Mouse (Mus musculus) intestine, postnatal 0 days (tissue): Measurements from ENCODE around the gene Pcdh15. TPM values are rescaled to one million over a fixed set of nuclear protein-coding genes. Genes with fewer than 3 reads are reported as not detected.
A peak's percentile ranks its signal among the peaks of the same experiment; 100 is the strongest.

Experiments used
- ATAC-seq: fragments of 200-750 bp; cut with Nextera tagmentation; 2 replicates; pipeline ENCODE4 v1.8.0; 2017; ENCODE audit warnings: mild to moderate bottlenecking, moderate TSS enrichment, moderate library complexity
- H3K27ac ChIP-seq: fragments of 300-500 bp; sonication (generic); 2 replicates; pipeline ENCODE4 v1.5.1; 2014; ENCODE audit warnings: mild to moderate bottlenecking, low read depth, low read length, moderate library complexity
- H3K27me3 ChIP-seq: fragments of 300-500 bp; sonication (generic); replicated peaks from 2 replicates; pipeline ENCODE4 v1.6.1; 2014; ENCODE audit warnings: low read length, mixed read lengths; ENCODE audit not compliant: control insufficient read depth, insufficient read depth
- H3K36me3 ChIP-seq: fragments of 300-500 bp; sonication (generic); 2 replicates; pipeline ENCODE4 v1.6.1; 2014; ENCODE audit warnings: mild to moderate bottlenecking, moderate library complexity; ENCODE audit not compliant: control insufficient read depth, insufficient read depth
- H3K4me1 ChIP-seq: fragments of 300-500 bp; sonication (generic); replicated peaks from 2 replicates; pipeline ENCODE4 v1.6.1; 2014; ENCODE audit warnings: antibody characterized with exemption, low read length, mixed read lengths; ENCODE audit not compliant: control insufficient read depth, insufficient read depth
- H3K4me2 ChIP-seq: fragments of 300-500 bp; sonication (generic); replicated peaks from 2 replicates; pipeline ENCODE4 v1.6.1; 2014; ENCODE audit warnings: low read depth, mild to moderate bottlenecking, moderate library complexity
- H3K4me3 ChIP-seq: fragments of 300-500 bp; sonication (generic); 2 replicates; pipeline ENCODE4 v1.5.1; 2014; ENCODE audit warnings: low read depth, low read length
- H3K9ac ChIP-seq: fragments of 300-500 bp; sonication (generic); 2 replicates; pipeline ENCODE4 v1.6.1; 2014; ENCODE audit warnings: mild to moderate bottlenecking, low read depth, low read length
- H3K9me3 ChIP-seq: fragments of 300-500 bp; sonication (generic); 2 replicates; pipeline ENCODE4 v1.6.1; 2016; ENCODE audit warnings: mixed run types; ENCODE audit not compliant: control insufficient read depth
- CTCF ChIP-seq: sonication (generic); IDR thresholded peaks from 2 replicates; pipeline ENCODE4 v1.5.1; 2016; ENCODE audit warnings: low read depth, mild to moderate bottlenecking, control low read depth, antibody characterized with exemption, moderate library complexity
- WGBS: fragments of 180-500 bp; shearing (Covaris S2); extraction: QIAGEN DNeasy Blood & Tissue Kit; methylation state at CpG from one replicate; pipeline ENCODE4 v1.1.7; 2014; 5-methylcytosine and 5-hydroxymethylcytosine counted together
- polyA plus RNA-seq: library from polyadenylated mRNA; unstranded; fragments of >200 nt; fragmentation: Nextera tagmentation; extraction: Ambion mirVana; gene quantifications from 2 replicates; pipeline ENCODE4 v1.2.1, GENCODE M21; 2015

Gene Pcdh15
- polyA plus RNA-seq, 1 experiment from 2014 or later = 0.61 TPM

DNA sequence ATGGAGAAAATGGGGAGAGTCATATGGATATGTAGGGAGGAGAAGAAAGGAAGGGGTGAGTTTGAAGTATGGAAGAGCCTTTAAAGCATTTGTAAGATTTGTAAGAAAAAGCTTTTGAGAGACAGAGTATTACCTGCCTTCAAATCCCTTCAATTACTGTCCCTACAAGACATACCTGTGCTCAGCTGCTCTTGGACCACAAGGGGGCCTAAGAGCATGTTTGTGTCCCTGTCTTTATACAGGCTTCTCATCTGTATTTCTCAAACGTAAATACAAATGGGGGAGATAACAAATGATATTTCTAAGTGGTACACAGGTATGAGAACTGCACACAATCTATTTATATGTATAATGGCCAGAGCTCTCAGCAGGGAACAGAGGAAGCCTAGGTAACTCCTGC, 1118.1 kb downstream of the Pcdh15 start:
- Histone ChIP-seq H3K27ac (no peak overlapping the region), H3K4me1 (no peaks in the 10 kb centered on the region), H3K9ac (no peak overlapping the region), H3K9me3 (no peaks in the 10 kb centered on the region), H3K27me3 (no peaks in the 10 kb centered on the region), H3K36me3 (no peaks in the 10 kb centered on the region), H3K4me3 (no peak overlapping the region), H3K4me2 (no peak overlapping the region)
- TF ChIP-seq CTCF = peak; percentile 22
- ATAC-seq = no peak
- WGBS = 26% methylated on average over 1 of the region's 1 CpGs

DNA sequence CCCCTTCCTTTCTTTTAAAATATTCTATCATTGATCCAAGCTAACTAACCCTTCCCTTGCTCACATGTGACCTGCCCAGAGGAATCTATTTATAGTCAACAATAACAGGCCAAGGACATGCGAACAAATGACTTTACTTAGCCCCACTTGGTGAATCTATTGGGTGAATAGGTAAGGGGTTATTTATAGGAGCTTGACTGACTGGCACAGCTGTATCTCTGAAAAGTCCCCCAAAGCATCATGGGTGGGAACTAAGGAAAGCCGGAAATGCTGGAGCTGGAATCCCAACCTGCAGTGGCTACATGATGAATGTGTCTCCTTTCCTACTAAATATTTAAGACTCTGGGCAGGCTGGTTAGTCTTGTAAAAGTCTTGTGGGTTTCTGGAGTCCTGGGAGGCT, 1121.3 kb downstream of the Pcdh15 start:
- no peak for TF ChIP-seq CTCF
- H3K36me3 ChIP-seq = no peaks in the 10 kb centered on the region

DNA sequence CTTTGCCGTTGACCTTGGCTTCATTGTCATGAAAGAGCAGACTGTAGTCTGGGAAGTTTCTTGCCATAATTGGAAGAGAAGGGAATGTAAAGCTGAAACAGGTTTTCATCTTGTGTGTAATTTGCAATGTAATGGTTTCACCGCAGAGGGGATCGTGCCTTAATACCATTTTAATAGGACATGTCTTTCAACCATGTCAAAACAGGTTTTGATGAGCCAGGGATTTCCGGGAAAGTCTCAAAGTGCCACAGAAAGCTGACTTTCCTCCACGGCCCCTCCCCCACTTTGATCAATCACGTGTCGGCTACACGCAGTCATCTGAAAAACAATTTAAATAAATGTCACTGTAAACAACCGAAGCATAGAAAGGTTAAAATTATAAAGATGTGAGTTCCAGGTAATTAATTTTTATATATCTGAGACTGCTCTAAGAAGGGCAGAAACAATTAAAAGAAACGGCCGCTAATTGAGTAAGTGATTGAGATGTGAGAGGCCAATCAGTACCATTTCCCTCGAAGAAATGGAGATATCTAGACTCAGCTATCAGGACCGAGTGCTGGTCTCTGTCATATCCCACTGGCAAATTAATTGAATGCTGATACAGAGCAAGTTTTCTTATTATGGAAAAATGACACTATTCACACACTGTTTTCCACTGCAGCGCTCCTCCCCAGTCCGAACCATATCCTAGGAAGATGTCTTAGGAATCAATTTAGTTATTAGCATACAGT, 1158.7 kb downstream of the Pcdh15 start:
- no peak for ATAC-seq
- WGBS = 90% methylated on average over 15 of the region's 15 CpGs
- Histone ChIP-seq H3K36me3 (no peaks in the 10 kb centered on the region), H3K9me3 (no peaks in the 10 kb centered on the region), H3K4me2 (no peak overlapping the region), H3K27me3 (no peaks in the 10 kb centered on the region), H3K4me3 (no peak overlapping the region), H3K27ac (no peak overlapping the region), H3K4me1 (no peaks in the 10 kb centered on the region), H3K9ac (no peak overlapping the region)
- no peak for TF ChIP-seq CTCF

More for the DNA sequence above, 1121.3 kb downstream of the Pcdh15 start:
- H3K27ac ChIP-seq = no peak overlapping the region
- H3K9me3 ChIP-seq = no peaks in the 10 kb centered on the region
- H3K4me1 ChIP-seq = no peaks in the 10 kb centered on the region
- H3K4me3 ChIP-seq = no peak overlapping the region
- H3K9ac ChIP-seq = no peak overlapping the region
- WGBS = 71% methylated on average over 2 of the region's 2 CpGs
- no peak overlapping the region for H3K4me2 ChIP-seq
- no peak for ATAC-seq
- no peaks in the 10 kb centered on the region for H3K27me3 ChIP-seq

DNA sequence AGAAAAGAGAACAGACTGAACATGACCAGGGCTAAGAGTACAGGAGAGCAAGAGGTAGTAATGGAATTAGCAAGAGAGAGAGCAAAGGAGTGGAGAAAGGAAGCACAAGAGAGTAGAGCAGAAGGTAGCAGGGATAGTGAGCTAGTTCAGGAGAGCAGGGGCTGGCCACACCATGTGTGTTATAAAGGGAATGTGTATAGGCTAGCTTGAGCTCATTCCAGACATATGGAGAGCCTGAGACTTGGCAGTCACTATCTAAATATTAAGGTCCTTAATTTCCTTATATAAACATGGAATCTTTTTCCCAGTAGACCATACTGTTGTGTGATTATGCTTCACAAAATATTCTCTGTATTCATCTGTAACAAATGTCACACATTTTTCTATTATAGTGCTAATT, 1159.5 kb downstream of the Pcdh15 start:
- Histone ChIP-seq H3K9me3 (no peaks in the 10 kb centered on the region), H3K9ac (no peak overlapping the region), H3K4me1 (no peaks in the 10 kb centered on the region), H3K4me2 (no peak overlapping the region), H3K27me3 (no peaks in the 10 kb centered on the region), H3K27ac (no peak overlapping the region), H3K36me3 (no peaks in the 10 kb centered on the region), H3K4me3 (no peak overlapping the region)
- ATAC-seq = no peak
- no peak for TF ChIP-seq CTCF

GRCm38 (mm10) chr10:74269637-74270269, 1170.6 kb downstream of the Pcdh15 start:
- no peak for TF ChIP-seq CTCF
- WGBS = 46% methylated on average over 6 of the region's 6 CpGs
- H3K36me3 ChIP-seq = no peaks in the 10 kb centered on the region
- ATAC-seq = no peak
- H3K27me3 ChIP-seq = no peaks in the 10 kb centered on the region
- no peak overlapping the region for H3K4me2 ChIP-seq
- H3K4me1 ChIP-seq = no peaks in the 10 kb centered on the region
- H3K4me3 ChIP-seq = no peak overlapping the region
- H3K27ac ChIP-seq = no peak overlapping the region
- H3K9me3 ChIP-seq = no peaks in the 10 kb centered on the region
- no peak overlapping the region for H3K9ac ChIP-seq

GRCm38 (mm10) chr10:74270894-74271293, 1171.8 kb downstream of the Pcdh15 start:
- Histone ChIP-seq H3K27ac (no peak overlapping the region), H3K4me2 (no peak overlapping the region), H3K27me3 (no peaks in the 10 kb centered on the region), H3K9me3 (no peaks in the 10 kb centered on the region), H3K4me1 (no peaks in the 10 kb centered on the region), H3K4me3 (no peak overlapping the region), H3K9ac (no peak overlapping the region), H3K36me3 (no peaks in the 10 kb centered on the region)
- no peak for TF ChIP-seq CTCF
- 82% methylated on average over 5 of the region's 5 CpGs for WGBS
- ATAC-seq = no peak
